Mouse (Mus musculus) left cerebral cortex, adult 8-10 months (tissue): ENCODE results near the gene Vipas39. TPM values are rescaled to one million over a fixed set of nuclear protein-coding genes. Genes with fewer than 3 reads are reported as not detected.

Source experiments
- DNase-seq, 2 experiments: peaks; one replicate each; pipeline ENCODE4 v3.0.0; 2022; ENCODE audit warnings: low spot score in 2 of 2
- microRNA-seq, 2 experiments: library from miRNA; unstranded; fragments of <30 nt; microRNA quantifications; one replicate each; pipeline ENCODE4 v1.2.0; 2022
- total RNA-seq, 4 experiments: library from RNA; stranded (reverse); gene quantifications; 2 replicates each; pipeline ENCODE4 v1.2.4; 2022

Gene Vipas39
- total RNA-seq, 4 experiments from 2014 or later, result 50.5 to 60.0 (median 57.6) TPM

- peak; percentile 11 to 42 for DNase-seq
Observed at GRCm38 (mm10) chr12:87199206-87199972, 66.7 kb downstream of the Vipas39 start, which contains the start of gene Samd15. Samd15 (plus strand) TSS chr12:87199723.

DNA sequence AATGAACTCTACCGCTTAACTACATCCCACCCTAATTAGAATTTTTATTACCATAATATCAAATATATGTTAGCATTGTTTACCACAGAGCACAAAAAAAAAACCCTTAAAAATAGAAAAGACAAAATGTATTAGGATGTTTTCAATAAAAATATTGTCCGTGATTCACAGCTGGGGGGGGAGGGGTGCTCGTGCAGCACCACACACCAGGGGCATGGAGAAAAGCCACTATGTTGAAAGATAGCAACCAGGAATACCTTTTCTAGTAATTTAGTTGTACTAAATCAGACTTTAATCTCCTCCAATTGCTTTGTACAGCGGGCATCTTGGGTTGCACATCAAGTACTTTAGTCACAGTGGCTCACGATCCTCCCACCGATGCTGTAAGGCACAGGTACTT is 67.3 kb downstream of the Vipas39 start:
- DNase-seq, result no peak

DNA sequence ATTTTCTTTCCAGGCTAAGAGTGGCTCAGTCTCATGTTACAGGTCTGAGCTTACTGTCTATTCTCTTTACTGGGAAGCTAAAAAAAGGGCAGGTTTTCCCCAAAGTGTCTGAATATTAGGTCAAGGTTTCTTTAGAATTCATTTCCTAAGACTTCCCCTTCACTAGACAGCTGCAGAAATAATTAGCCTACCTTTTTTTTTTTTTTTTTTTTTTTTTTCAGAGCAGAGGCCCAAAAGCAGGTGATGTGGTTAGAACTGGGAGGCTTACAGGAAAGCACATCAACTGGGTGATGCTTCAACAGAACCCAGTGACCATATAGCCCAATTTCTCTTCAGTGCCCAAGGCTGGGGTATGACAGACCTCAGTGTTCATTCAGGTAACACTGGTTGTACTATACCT is 69.7 kb downstream of the Vipas39 start:
- DNase-seq, result no peak

GRCm38 (mm10) chr12:87195069-87195468 is 71.0 kb downstream of the Vipas39 start:
- DNase-seq, result no peak

DNA sequence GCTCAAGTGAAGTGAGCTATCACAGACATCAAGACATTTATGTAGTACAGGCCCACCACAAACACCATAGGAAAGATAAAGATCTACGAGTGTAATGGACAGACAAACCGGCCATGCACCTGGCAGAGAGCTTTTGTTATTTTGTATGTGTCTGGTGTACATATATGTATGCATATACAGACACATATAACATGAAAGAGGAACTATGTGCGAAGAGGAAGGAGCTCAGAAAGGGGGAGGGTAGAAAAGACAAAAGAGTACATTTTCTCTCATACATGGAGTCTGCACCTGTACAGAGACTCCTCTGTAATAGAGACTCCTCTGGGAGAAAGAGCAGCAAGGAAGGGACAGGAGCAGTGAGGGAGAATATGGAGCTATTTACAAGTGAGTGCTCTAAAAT is 73.0 kb downstream of the Vipas39 start:
- no peak for DNase-seq

Small RNA genes within 50 kb of the gene (microRNA-seq; reads per million reads assigned to microRNA genes)
- gene Gm47293, result 0 reads per million in 2 experiments

Other genes starting within 250 kb of the Vipas39 start
- gene Tmem63c, start 244.9 kb downstream of the Vipas39 start, total RNA-seq, result 10 to 100 TPM; 34.8 to 43.8 (median 37.5) TPM
- gene Ngb, start 163.7 kb downstream of the Vipas39 start, total RNA-seq, result 10 to 100 TPM in 1 of 4 experiments, 1 to 10 TPM in 3; 7.1 to 10.4 (median 8.5) TPM
- gene Gstz1, start 119.1 kb downstream of the Vipas39 start, total RNA-seq, result 10 to 100 TPM; 52.3 to 58.4 (median 55.2) TPM
- 10 to 100 TPM; 18.3 to 19.6 (median 19.1) TPM for gene Pomt2, start 118.3 kb downstream of the Vipas39 start, total RNA-seq
- 1 to 10 TPM; 3.5 to 7.3 (median 5.1) TPM for gene Samd15, start 66.5 kb downstream of the Vipas39 start, total RNA-seq
- 10 to 100 TPM; 27.7 to 30.1 (median 29.0) TPM for gene Tmed8, start 65.8 kb downstream of the Vipas39 start, total RNA-seq
- 1 to 10 TPM in 2 of 4 experiments, under 1 TPM in 2; 0.89 to 1.6 (median 1.0) TPM for gene Noxred1, start 27.5 kb downstream of the Vipas39 start, total RNA-seq
- 100 to 1,000 TPM; 129 to 167 (median 149) TPM for gene Ahsa1, start 223 bp upstream of the Vipas39 start, total RNA-seq
- gene Ism2, start 33.4 kb upstream of the Vipas39 start, total RNA-seq, result under 1 TPM; 0.32 to 0.91 (median 0.54) TPM
- 10 to 100 TPM; 27.6 to 37.0 (median 32.7) TPM for gene Sptlc2, start 122.1 kb upstream of the Vipas39 start, total RNA-seq
- 100 to 1,000 TPM; 101 to 134 (median 108) TPM for gene Slirp, start 177.6 kb upstream of the Vipas39 start, total RNA-seq
- 10 to 100 TPM; 18.8 to 22.9 (median 19.0) TPM for gene Alkbh1, start 177.8 kb upstream of the Vipas39 start, total RNA-seq
- 10 to 100 TPM; 65.5 to 74.1 (median 70.7) TPM for gene Snw1, start 206.0 kb upstream of the Vipas39 start, total RNA-seq
- gene Gm5788, start 228.5 kb upstream of the Vipas39 start, total RNA-seq, result not detected
- gene Gm8300, start 248.1 kb upstream of the Vipas39 start, total RNA-seq, result not detected